Mouse (Mus musculus) lung, postnatal 14 days (tissue): ENCODE measurements at regions not wholly inside any gene's neighbourhood (a gene's known extent, or its start where the extent isn't known, plus 50 kb on each side); places are given as distances from the start of the nearest gene placed in this dataset.

Source experiments
- DNase-seq: peaks from one replicate; pipeline ENCODE4 v3.0.0; 2021

DNA sequence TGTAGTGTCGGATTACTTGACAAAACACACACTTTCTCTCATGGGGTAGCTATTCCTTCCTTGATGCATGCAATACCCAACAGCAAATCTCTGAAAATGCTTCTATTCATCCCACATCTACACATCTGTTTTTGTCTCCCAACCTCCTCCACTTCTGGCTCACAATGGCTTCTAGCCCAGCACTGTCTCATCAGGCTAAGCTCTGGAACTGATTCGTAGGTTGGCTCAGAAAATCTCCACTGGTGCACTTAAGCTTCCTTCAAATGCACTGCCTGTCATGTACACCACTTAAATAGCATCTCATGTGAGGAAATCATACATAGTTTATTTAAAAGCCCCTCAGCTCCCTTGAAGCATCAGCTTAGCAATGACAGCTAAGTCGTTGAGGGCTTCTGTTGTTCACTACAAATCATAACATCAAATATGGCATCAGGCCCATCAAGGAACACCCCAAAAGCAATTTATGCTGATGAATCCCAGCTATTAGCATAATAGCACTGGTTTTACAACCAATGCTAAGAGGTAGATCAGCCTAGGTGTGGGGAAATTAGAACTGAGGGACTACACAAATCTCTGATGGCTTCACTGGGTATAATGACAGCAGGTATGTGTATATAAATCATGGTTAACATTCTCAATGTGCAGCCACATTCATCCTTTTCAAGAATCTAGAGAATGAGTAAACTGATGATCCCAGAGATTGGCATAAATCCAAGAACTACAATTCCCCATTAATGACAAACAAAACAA is 103.5 kb upstream of the Tusc1 start:
- DNase-seq: no peak

DNA sequence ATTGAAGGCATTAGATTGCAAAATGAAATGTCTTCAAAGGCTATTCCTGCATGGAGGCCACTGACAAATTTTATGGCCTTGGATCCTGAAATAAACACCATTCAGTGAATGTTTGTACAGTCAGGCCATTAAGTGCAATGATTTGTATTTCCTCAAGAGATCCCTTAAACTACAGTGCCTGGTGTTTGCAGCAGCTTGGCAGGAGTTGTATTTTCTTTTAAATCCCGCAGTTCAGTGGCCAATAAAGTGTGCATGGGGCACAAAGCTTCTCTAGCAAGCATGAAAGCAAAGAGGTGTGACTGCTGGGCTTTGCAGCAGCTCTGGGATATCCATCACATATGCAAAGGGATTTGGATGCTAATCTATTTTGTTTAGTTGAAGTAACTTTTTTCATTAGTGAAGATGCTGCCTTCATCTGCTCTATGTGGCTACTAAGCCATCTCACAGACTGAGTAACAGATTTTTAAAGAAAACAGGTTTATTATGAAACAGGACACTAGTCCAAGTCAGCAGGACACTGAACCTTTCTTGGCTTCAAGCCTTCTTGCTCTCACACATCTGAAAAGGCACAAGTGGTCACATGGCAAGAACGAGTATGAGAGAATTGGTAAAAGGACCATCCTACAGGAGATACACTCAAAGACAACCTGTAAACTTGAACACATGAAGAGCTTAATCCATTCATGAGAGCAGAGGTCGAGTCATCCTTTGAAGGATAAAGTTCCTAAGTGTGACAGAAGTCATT is 102.2 kb upstream of the Tusc1 start:
- no peak for DNase-seq

DNA sequence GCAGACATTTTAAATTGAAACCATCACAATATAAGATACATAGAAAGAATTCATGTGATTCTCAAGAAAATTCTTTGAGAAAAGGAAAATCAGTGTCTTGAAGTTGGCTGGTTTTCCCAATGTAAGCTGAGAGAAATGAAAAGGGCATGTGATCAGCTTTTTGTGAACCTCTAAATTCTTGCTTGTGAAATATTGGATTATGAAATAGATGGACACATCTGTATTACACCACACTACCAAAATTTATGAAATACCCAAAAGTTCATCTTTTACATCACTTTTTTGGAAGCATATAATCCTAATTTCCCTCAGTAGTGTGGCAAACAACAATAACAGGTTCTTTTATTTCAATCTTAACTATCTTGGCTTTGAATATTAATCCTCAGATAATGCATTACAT is 77.4 kb upstream of the Tusc1 start:
- DNase-seq: no peak

DNA sequence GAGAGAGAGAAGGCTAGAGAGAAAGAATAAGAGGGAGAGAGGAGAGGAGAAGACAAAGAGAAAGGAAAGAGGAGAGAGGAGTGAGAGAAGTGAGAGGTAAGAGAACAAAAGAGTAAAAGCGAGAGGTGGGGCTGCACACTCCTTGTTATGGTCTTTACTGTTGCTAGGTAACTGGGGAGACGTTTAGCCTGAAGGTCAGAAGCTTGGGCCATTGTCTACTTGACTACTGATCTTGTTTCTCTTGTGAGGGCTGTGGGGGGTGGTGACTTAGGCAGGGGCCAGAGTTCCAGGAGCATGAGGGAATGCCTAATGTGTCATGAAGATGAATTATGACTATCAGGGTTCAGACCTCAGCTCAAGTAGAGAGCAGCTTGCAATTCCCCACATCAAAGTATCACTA is 71.6 kb upstream of the Tusc1 start:
- no peak for DNase-seq

DNA sequence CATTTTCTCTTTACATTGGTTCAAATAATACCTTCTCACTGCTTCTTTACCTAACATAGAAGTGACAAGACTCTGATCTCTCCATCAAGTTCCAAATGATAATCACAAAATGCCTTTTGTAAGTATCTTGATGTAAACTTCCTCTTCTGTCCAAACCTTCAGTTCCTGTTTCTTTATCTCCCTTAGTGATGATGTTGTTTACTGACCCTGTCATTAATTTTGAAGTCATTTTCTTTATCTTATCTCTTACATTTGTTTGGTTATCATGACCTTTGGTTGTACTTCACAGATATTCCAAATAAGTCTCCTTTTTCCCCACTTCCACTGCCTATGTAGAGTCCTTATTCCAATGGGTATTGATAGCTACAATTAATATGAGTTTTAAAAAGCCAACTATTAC is 65.3 kb upstream of the Tusc1 start:
- DNase-seq: no peak
